Mouse (Mus musculus) testis, adult 2 months (tissue): ENCODE data around the gene Cyfip1.

ENCODE experiments used
- CTCF ChIP-seq: fragments of 200-500 bp; IDR thresholded peaks from 2 replicates; pipeline ENCODE4 v1.5.1; 2012; ENCODE audit warnings: low read depth, mild to moderate bottlenecking, inconsistent platforms, low read length, moderate library complexity; ENCODE audit not compliant: control insufficient read depth, insufficient read depth, insufficient replicate concordance
- POLR2A ChIP-seq: fragments of 200-500 bp; IDR thresholded peaks from 2 replicates; pipeline ENCODE4 v1.6.1; 2012; ENCODE audit warnings: low read depth, mild to moderate bottlenecking, inconsistent platforms, low read length, moderate library complexity; ENCODE audit not compliant: control insufficient read depth

DNA sequence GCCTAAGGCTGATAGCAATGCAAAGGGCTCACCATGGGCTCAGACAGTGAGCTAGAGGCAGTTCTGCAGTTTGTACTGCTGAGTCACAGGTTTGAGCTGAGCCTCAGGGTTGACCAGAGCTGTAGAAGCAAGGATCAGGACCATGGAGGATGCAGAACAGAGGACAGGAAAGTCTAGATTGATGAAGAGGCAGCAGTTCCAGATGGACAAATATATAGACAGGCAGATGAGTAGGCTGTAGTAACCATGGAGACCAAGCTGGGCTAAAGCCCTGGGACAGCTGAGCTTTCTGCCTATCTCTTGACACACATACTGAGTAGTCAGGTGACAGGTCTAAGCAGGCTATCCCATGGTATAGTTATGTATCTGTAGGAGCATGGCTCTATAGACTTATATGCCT lies 49.2 kb downstream of the Cyfip1 start:
- TF ChIP-seq POLR2A (no peak), CTCF (no peak)
